Mouse (Mus musculus) MEL (cell line): ENCODE measurements around the gene Chmp5. TPM values are rescaled to one million over a fixed set of nuclear protein-coding genes. Genes with fewer than 3 reads are reported as not detected.

Experiments used
- DNase-seq: peaks from one replicate; pipeline ENCODE4 v3.0.0; 2011; ENCODE audit warnings: low read depth, low spot score
- H3K27ac ChIP-seq: 2 replicates; pipeline ENCODE4 v1.5.1; 2012; ENCODE audit warnings: low read depth, mild to moderate bottlenecking, control low read depth, low read length, moderate library complexity; ENCODE audit not compliant: control insufficient read depth
- H3K27me3 ChIP-seq, 2 experiments: fragments of 150-350 bp in 1 of 2; sonication (generic) in 1 of 2; 2 replicates each; pipeline ENCODE4 v1.6.1; 2012; ENCODE audit warnings: low read length in 2 of 2, mild to moderate bottlenecking in 2 of 2, improper control_type of control experiment in 1 of 2, moderate library complexity in 1 of 2; ENCODE audit not compliant: insufficient read depth in 2 of 2, control insufficient read depth in 1 of 2
- H3K36me3 ChIP-seq, 2 experiments: 2 replicates each; pipeline ENCODE4 v1.6.1; 2012 to 2014; ENCODE audit warnings: low read length in 2 of 2, improper control_type of control experiment in 1 of 2, inconsistent platforms in 1 of 2, mild to moderate bottlenecking in 1 of 2; ENCODE audit not compliant: insufficient read depth in 2 of 2, control insufficient read depth in 1 of 2
- H3K4me1 ChIP-seq, 2 experiments: fragments of 150-350 bp in 1 of 2; sonication (generic) in 1 of 2; 2 replicates each; pipeline ENCODE4 v1.6.1; 2012; ENCODE audit warnings: low read length in 2 of 2, improper control_type of control experiment in 1 of 2, mild to moderate bottlenecking in 1 of 2; ENCODE audit not compliant: insufficient read depth in 2 of 2, control insufficient read depth in 1 of 2
- H3K4me3 ChIP-seq, 2 experiments: fragments of 150-350 bp in 1 of 2; sonication (generic) in 1 of 2; 2 replicates each; pipeline ENCODE4 v1.5.1; 2012; ENCODE audit warnings: low read depth in 2 of 2, low read length in 2 of 2, mild to moderate bottlenecking in 2 of 2, moderate library complexity in 2 of 2, control low read depth in 1 of 2, improper control_type of control experiment in 1 of 2; ENCODE audit not compliant: control insufficient read depth in 1 of 2, insufficient read depth in 1 of 2
- H3K79me2 ChIP-seq: 2 replicates; pipeline ENCODE4 v1.6.1; 2012; ENCODE audit warnings: mild to moderate bottlenecking, low read length, moderate library complexity; ENCODE audit not compliant: control insufficient read depth, poor library complexity, insufficient read depth
- H3K9ac ChIP-seq: 2 replicates; pipeline ENCODE4 v1.6.1; 2012; ENCODE audit warnings: low read depth, mild to moderate bottlenecking, control low read depth, low read length, moderate library complexity; ENCODE audit not compliant: control insufficient read depth, poor library complexity, severe bottlenecking
- H3K9me3 ChIP-seq: fragments of 150-350 bp; sonication (generic); replicated peaks from 2 replicates; pipeline ENCODE4 v1.6.1; 2012; ENCODE audit warnings: mild to moderate bottlenecking, low read length, improper control_type of control experiment, moderate library complexity; ENCODE audit not compliant: insufficient read depth
- BHLHE40 ChIP-seq: IDR thresholded peaks from 2 replicates; pipeline ENCODE4 v1.6.1; 2012; ENCODE audit warnings: low read depth, mild to moderate bottlenecking, inconsistent platforms, low read length, improper control_type of control experiment, borderline replicate concordance
- CHD1 ChIP-seq: IDR thresholded peaks from 2 replicates; pipeline ENCODE4 v1.6.1; 2012; ENCODE audit warnings: low read depth, mild to moderate bottlenecking, inconsistent platforms, low read length, improper control_type of control experiment
- CTCF ChIP-seq, 3 experiments: IDR thresholded peaks in 2 of 3; conservative IDR thresholded peaks in 1 of 3; 2 replicates each; pipeline ENCODE4 v1.5.1; 2011 to 2012; ENCODE audit warnings: low read length in 3 of 3, low read depth in 2 of 3, mild to moderate bottlenecking in 2 of 3, improper control_type of control experiment in 1 of 3, inconsistent platforms in 1 of 3, mixed read lengths in 1 of 3, moderate library complexity in 1 of 3; ENCODE audit not compliant: control insufficient read depth in 1 of 3, insufficient read depth in 1 of 3, poor library complexity in 1 of 3, severe bottlenecking in 1 of 3
- E2F4 ChIP-seq: IDR thresholded peaks from 2 replicates; pipeline ENCODE4 v1.6.1; 2011; ENCODE audit warnings: low read depth, low read length, improper control_type of control experiment, borderline replicate concordance
- ELF1 ChIP-seq: IDR thresholded peaks from 2 replicates; pipeline ENCODE4 v1.6.1; 2014; ENCODE audit warnings: low read depth, mild to moderate bottlenecking, inconsistent platforms, low read length, improper control_type of control experiment, moderate library complexity
- EP300 ChIP-seq, 2 experiments: IDR thresholded peaks; 2 replicates each; pipeline ENCODE4 v1.6.1; 2011; ENCODE audit warnings: improper control_type of control experiment in 2 of 2, low read length in 2 of 2, low read depth in 1 of 2, mild to moderate bottlenecking in 1 of 2
- ETS1 ChIP-seq: IDR thresholded peaks from 2 replicates; pipeline ENCODE4 v1.6.1; 2012; ENCODE audit warnings: low read depth, mild to moderate bottlenecking, inconsistent platforms, low read length, improper control_type of control experiment, moderate library complexity
- GATA1 ChIP-seq: IDR thresholded peaks from 2 replicates; pipeline ENCODE4 v1.6.1; 2011; ENCODE audit warnings: low read depth, low read length, improper control_type of control experiment
- JUND ChIP-seq: IDR thresholded peaks from 2 replicates; pipeline ENCODE4 v1.6.1; 2011; ENCODE audit warnings: low read depth, mild to moderate bottlenecking, improper control_type of control experiment, low read length
- KAT2A ChIP-seq: conservative IDR thresholded peaks from 2 replicates; pipeline ENCODE4 v1.6.1; 2012; ENCODE audit warnings: low read depth, low read length, improper control_type of control experiment, inconsistent platforms
- MAX ChIP-seq: IDR thresholded peaks from 2 replicates; pipeline ENCODE4 v1.6.1; 2011; ENCODE audit warnings: low read length, improper control_type of control experiment
- MAZ ChIP-seq: IDR thresholded peaks from 2 replicates; pipeline ENCODE4 v1.6.1; 2012; ENCODE audit warnings: low read depth, mild to moderate bottlenecking, inconsistent platforms, low read length, improper control_type of control experiment
- MEF2A ChIP-seq: IDR thresholded peaks from 2 replicates; pipeline ENCODE4 v1.6.1; 2014; ENCODE audit warnings: low read depth, mild to moderate bottlenecking, inconsistent platforms, low read length, improper control_type of control experiment; ENCODE audit not compliant: poor library complexity, insufficient replicate concordance, severe bottlenecking; ENCODE audit errors: extremely low read depth
- MXI1 ChIP-seq: IDR thresholded peaks from 2 replicates; pipeline ENCODE4 v1.6.1; 2011; ENCODE audit warnings: mild to moderate bottlenecking, low read depth, low read length, improper control_type of control experiment
- MYB ChIP-seq: IDR thresholded peaks from 2 replicates; pipeline ENCODE4 v1.6.1; 2011; ENCODE audit warnings: mild to moderate bottlenecking, low read depth, low read length, improper control_type of control experiment
- MYC ChIP-seq: IDR thresholded peaks from 2 replicates; pipeline ENCODE4 v1.6.1; 2011; ENCODE audit warnings: low read depth, mild to moderate bottlenecking, low read length, improper control_type of control experiment, moderate library complexity
- NELFE ChIP-seq: IDR thresholded peaks from 2 replicates; pipeline ENCODE4 v1.6.1; 2011; ENCODE audit warnings: low read depth, low read length, improper control_type of control experiment
- NRF1 ChIP-seq: IDR thresholded peaks from 2 replicates; pipeline ENCODE4 v1.6.1; 2014; ENCODE audit warnings: low read depth, mild to moderate bottlenecking, inconsistent platforms, low read length, improper control_type of control experiment, moderate library complexity; ENCODE audit not compliant: poor library complexity, insufficient read depth, severe bottlenecking
- POLR2A ChIP-seq, 2 experiments: IDR thresholded peaks; 2 replicates each; pipeline ENCODE4 v1.6.1; 2011 to 2012; ENCODE audit warnings: low read length in 2 of 2, mild to moderate bottlenecking in 2 of 2, control low read depth in 1 of 2, improper control_type of control experiment in 1 of 2, low read depth in 1 of 2, moderate library complexity in 1 of 2; ENCODE audit not compliant: control insufficient read depth in 1 of 2, insufficient read depth in 1 of 2, poor library complexity in 1 of 2
- POLR2AphosphoS2 ChIP-seq: IDR thresholded peaks from 2 replicates; pipeline ENCODE4 v1.6.1; 2011; ENCODE audit warnings: low read length, improper control_type of control experiment
- POLR2AphosphoS5 ChIP-seq: IDR thresholded peaks from 2 replicates; pipeline ENCODE4 v1.6.1; 2012; ENCODE audit warnings: low read depth, borderline replicate concordance, mild to moderate bottlenecking, inconsistent platforms, low read length, moderate library complexity, mixed read lengths
- RAD21 ChIP-seq: IDR thresholded peaks from 2 replicates; pipeline ENCODE4 v1.6.1; 2011; ENCODE audit warnings: mild to moderate bottlenecking, low read depth, low read length, improper control_type of control experiment
- RCOR1 ChIP-seq: IDR thresholded peaks from 2 replicates; pipeline ENCODE4 v1.6.1; 2012; ENCODE audit warnings: low read depth, mild to moderate bottlenecking, inconsistent platforms, low read length, improper control_type of control experiment
- SIN3A ChIP-seq: IDR thresholded peaks from 2 replicates; pipeline ENCODE4 v1.6.1; 2012; ENCODE audit warnings: low read length, improper control_type of control experiment, inconsistent platforms
- TAL1 ChIP-seq: IDR thresholded peaks from 2 replicates; pipeline ENCODE4 v1.6.1; 2012; ENCODE audit warnings: mild to moderate bottlenecking, inconsistent platforms, low read length, moderate library complexity, mixed read lengths
- TBP ChIP-seq: IDR thresholded peaks from 2 replicates; pipeline ENCODE4 v1.8.0; 2011; ENCODE audit warnings: low read depth, low read length, improper control_type of control experiment
- TCF12 ChIP-seq: IDR thresholded peaks from 2 replicates; pipeline ENCODE4 v1.6.1; 2014; ENCODE audit warnings: low read depth, mild to moderate bottlenecking, inconsistent platforms, low read length, improper control_type of control experiment, moderate library complexity
- USF1 ChIP-seq: IDR thresholded peaks from 2 replicates; pipeline ENCODE4 v1.6.1; 2014; ENCODE audit warnings: low read depth, mild to moderate bottlenecking, inconsistent platforms, low read length, improper control_type of control experiment, moderate library complexity
- USF2 ChIP-seq, 2 experiments: IDR thresholded peaks; 2 replicates each; pipeline ENCODE4 v1.6.1; 2011 to 2012; ENCODE audit warnings: improper control_type of control experiment in 2 of 2, low read length in 2 of 2, borderline replicate concordance in 1 of 2, inconsistent platforms in 1 of 2, low read depth in 1 of 2, mild to moderate bottlenecking in 1 of 2; ENCODE audit not compliant: insufficient read depth in 1 of 2
- ZKSCAN1 ChIP-seq: IDR thresholded peaks from 2 replicates; pipeline ENCODE4 v1.6.1; 2012; ENCODE audit warnings: low read depth, mild to moderate bottlenecking, inconsistent platforms, low read length, improper control_type of control experiment, moderate library complexity
- ZMIZ1 ChIP-seq: IDR thresholded peaks from 2 replicates; pipeline ENCODE4 v1.6.1; 2012; ENCODE audit warnings: low read depth, mild to moderate bottlenecking, inconsistent platforms, low read length, improper control_type of control experiment, moderate library complexity
- ZNF384 ChIP-seq: IDR thresholded peaks from 2 replicates; pipeline ENCODE4 v1.6.1; 2012; ENCODE audit warnings: low read depth, mild to moderate bottlenecking, inconsistent platforms, low read length, improper control_type of control experiment
- polyA plus RNA-seq, 2 experiments: library from polyadenylated mRNA; stranded (reverse) in 1 of 2; unstranded in 1 of 2; fragments of >175 nt in 1 of 2; fragments of >200 nt in 1 of 2; gene quantifications; 2 replicates each; pipeline versions ENCODE4 v1.2.1 to v1.2.4; 2012; ENCODE audit warnings: low replicate concordance in 2 of 2, low read depth in 1 of 2; ENCODE audit not compliant: insufficient read length in 2 of 2, insufficient read depth in 1 of 2, missing spikeins in 1 of 2
- total RNA-seq: library from RNA; depleted of rRNA; stranded (reverse); fragments of 300-350 nt; gene quantifications from 2 replicates; pipeline ENCODE4 v1.2.3, GENCODE M21; 2012

Gene Chmp5
- total and polyA plus RNA-seq, 3 experiments: 34.7 to 38.5 TPM; not detected in 1

DNA sequence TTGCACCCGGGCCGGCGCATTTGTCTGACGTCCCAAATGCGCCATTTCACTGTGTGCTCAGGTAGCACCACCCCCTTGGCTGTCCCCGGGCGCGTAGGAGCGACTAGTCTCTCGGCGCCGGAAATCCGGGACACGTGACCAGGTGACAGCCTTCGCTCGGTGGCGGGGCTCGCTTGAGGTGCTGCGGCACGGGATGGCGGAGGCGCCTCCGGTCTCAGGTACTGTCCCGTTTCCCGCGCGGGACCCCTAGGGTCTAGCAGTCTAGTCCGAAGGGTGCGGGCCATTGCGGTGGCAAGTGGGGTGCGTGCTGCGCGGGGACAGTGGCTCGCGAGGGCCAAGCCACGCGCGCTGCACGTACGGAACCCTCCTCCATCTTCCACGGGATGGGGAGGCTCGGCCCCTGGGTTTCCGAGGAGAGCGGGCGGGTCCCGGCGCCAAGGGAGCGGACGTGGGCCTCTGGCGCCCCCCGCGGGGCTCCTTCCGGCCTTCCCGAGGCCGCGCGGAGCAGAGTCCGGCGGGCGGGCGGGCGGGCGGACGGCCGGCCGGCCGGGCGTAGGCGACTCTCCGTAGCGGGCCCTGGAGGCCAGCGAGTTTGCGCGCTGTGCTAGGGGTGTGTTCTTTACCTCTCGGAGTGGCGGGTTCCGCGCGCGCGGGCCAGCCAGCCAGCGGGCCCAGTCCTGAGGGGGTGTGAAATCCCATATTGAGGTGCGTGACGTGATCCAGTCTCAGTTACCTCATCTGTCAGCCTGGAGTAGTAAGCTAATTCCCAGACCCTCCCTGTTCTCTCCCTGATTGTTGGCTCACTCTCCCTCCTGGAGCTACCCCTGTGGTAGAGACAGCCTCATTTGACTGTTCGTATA, 22.9 kb downstream of the Chmp5 start, which contains the start of gene Nfx1 (continued):
- TF ChIP-seq E2F4 (no peak), MEF2A (no peak), RCOR1 (no peak)
- TF ChIP-seq, all 39 proteins: peak for 19

DNA sequence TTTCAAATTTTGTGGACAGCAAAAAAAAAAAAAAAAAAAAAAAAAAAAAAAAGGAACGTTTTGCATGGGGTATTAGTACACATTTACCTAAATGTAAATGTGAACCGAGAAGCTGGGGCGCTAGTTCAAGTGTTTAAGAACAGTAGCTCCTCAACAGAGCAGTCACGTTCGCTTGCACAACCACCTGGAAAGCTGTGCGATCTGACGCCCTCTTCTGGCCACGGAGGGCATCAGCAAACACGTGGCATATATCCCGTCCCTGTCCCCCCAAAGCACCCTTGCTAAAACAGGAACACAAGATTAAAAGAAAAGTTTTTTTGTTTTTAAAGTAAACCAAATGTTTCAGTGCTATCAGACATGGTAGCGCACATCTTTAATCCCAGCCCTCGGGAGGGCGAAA, 23.5 kb downstream of the Chmp5 start:
- H3K27me3 ChIP-seq: no peaks in the 10 kb centered on the region
- peak overlapping the region; percentile 90 to 94 for H3K4me3 ChIP-seq
- H3K36me3 ChIP-seq: peaks cover 15 to 29% of the 10 kb centered on the region in 2 experiments
- peak overlapping the region; percentile 78 for H3K27ac ChIP-seq
- peaks cover 0 to 24% of the 10 kb centered on the region in 2 experiments; a peak in 3 of 4 replicates for H3K4me1 ChIP-seq
- DNase-seq: peak; percentile 89
- peak overlapping the region; percentile 84 for H3K9ac ChIP-seq
- peaks cover 50% of the 10 kb centered on the region for H3K79me2 ChIP-seq
- H3K9me3 ChIP-seq: no peaks in the 10 kb centered on the region
- no peak for TF ChIP-seq TAL1
- TF ChIP-seq CHD1: no peak; the same call in 1 of the 2 replicates
- TF ChIP-seq NELFE: 0 out of 2 replicates have a peak, but pooled peaks have one; percentile 24
- TF ChIP-seq MXI1: peak; percentile 99
- peak; percentile 50 for TF ChIP-seq TCF12
- TF ChIP-seq USF1: peak; percentile 83
- no peak for TF ChIP-seq POLR2AphosphoS2
- no peak for TF ChIP-seq E2F4
- peak; percentile 81 to 87 (median 85) for TF ChIP-seq CTCF (IDR thresholded peaks at IDR 0.05 in 2 of 3, conservative IDR thresholded peaks at IDR 0.05 in 1 of 3; ENCODE audit: control insufficient read depth in 1 of 3, insufficient read depth in 1 of 3, low read depth in 2 of 3, low read length in 3 of 3, poor library complexity in 1 of 3, severe bottlenecking in 1 of 3)
- TF ChIP-seq MAZ: no peak
- TF ChIP-seq MEF2A: no peak
- TF ChIP-seq SIN3A: peak; percentile 97
- no peak for TF ChIP-seq TBP
- peak; percentile 28 for TF ChIP-seq RAD21
- peak; percentile 99 for TF ChIP-seq MAX
- TF ChIP-seq POLR2A (IDR thresholded peaks at IDR 0.05; ENCODE audit: control insufficient read depth in 1 of 2, insufficient read depth in 1 of 2, low read depth in 1 of 2, low read length in 2 of 2, poor library complexity in 1 of 2): peak in 1 of 2 experiments; percentile 43; a peak in 1 of 4 replicates
- peak; percentile 93 for TF ChIP-seq BHLHE40
- TF ChIP-seq USF2 (IDR thresholded peaks at IDR 0.05; ENCODE audit: borderline replicate concordance in 1 of 2, insufficient read depth in 1 of 2, low read depth in 1 of 2, low read length in 2 of 2): peak in 1 of 2 experiments; percentile 36; a peak in 1 of 4 replicates
- TF ChIP-seq JUND: 0 out of 2 replicates have a peak, but pooled peaks have one; percentile 40
- TF ChIP-seq ZNF384: peak; percentile 82
- no peak for TF ChIP-seq NRF1
- no peak for TF ChIP-seq ELF1
- TF ChIP-seq KAT2A: peak; percentile 37
- peak; percentile 100 for TF ChIP-seq MYC
- no peak for TF ChIP-seq GATA1
- no peak for TF ChIP-seq RCOR1
- 0 out of 4 replicates have a peak, but pooled peaks of 1 of the 2 experiments have one; percentile 21 for TF ChIP-seq EP300 (IDR thresholded peaks at IDR 0.05; ENCODE audit: low read depth in 1 of 2, low read length in 2 of 2)
- TF ChIP-seq POLR2AphosphoS5: no peak
- TF ChIP-seq ETS1: 0 out of 2 replicates have a peak, but pooled peaks have one; percentile 33
- no peak for TF ChIP-seq MYB
- TF ChIP-seq ZKSCAN1: no peak
- TF ChIP-seq ZMIZ1: no peak
